Mouse (Mus musculus) cerebellum, postnatal 36 days (tissue): ENCODE measurements around the gene Tmem19.

ENCODE experiments used
- DNase-seq, 2 experiments: peaks; one replicate each; pipeline ENCODE4 v3.0.0; 2021 to 2022; ENCODE audit warnings: mixed read lengths in 2 of 2

The Tmem19 gene

DNA sequence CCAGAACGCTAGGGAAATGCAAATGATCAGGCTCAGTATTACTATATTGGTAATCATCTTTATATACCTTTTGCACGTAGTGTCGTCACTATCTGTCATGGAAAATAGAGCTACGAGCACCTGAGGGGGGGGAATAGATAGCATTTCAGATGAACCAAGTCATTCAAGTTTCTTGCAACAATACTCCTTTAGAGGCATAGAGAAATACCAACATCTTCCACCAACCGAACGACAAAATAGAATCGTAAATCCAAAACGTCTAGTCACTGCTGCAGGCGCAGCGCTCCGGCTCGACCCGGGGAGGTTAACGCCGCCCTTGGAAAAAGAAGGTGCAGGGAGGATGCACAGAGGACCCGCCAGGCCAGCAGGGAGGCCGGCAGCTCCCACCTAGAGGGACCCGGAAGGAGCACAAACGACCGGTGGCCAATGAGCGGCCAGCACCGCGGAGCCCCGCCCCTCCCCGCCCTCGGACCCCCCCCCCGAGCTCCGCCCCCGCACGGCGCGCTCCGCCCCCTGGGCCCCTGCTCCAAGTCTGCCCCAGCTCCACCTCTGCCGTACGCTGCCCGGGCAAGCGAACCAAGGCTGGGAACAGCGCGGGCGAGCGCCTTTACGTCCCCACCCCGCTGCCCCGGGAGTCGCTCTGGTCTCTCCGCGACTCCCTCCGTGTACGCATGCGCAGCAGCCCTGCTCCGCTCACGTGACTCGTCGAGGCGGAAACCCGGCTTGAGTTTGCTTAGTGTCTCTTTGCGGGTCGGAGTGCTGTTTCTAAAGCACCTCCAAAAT, at the start of gene Tmem19:
TSS of gene Tmem19 (minus strand) at position 662 of the 783 bp plus-strand sequence.
- DNase-seq, result peak; percentile 97 to 98

DNA sequence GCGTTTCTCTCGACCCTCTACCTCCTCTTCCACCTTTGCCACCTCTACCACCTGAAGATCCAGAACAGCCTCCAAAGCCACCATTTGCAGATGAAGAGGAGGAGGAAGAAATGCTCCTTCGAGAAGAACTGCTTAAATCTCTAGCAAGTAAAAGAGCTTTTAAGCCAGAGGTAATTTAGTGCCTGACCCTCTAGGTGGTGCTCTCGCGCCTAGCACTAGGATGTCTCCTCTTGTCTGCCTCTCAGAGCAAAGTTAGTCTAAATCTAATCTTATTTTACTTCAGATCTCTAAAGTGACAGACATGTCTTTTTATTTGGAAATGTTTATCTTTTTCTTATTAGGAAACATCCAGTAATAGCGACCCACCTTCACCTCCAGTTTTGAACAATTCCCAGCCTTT, 44.1 kb upstream of the Tmem19 start:
- DNase-seq, result peak; percentile 53 to 55

DNA sequence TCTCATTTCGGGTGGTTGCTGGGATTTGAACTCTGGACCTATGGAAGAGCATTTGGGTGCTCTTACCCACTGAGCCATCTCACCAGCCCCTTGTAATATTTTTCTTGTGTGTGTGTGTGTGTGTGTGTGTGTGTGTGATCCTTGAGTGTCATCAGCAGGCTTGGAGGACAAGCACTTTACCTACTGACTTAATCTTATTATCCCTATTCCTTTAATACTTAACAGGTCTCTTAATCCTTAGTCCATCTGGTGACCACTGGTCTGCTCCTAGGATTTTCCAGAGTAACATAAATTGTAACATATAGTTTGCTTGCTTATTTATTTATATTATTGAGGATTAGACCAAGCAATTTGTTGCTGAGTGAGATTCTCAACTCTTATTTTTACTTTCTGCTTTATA, 29.6 kb upstream of the Tmem19 start:
- no peak for DNase-seq

DNA sequence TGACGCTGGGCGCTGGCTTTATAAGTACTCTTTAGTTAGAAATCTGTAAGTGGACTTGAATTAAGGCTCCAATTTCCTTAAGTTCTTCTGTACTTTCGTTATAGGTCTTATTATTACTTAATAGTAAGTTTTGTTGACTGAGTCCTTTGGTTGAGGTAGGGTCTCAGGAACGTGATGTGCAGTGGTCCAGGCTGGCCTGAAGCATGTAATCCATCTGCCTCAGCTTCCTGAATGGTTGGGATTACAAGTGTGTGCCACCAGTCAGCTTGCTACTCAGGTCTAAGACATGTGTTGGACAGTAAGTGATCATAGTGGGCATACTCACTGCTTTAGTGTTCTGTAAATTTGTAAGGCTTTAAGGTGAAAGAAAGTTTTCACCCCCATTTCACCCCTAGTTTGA, 28.8 kb upstream of the Tmem19 start:
- DNase-seq, result no peak

DNA sequence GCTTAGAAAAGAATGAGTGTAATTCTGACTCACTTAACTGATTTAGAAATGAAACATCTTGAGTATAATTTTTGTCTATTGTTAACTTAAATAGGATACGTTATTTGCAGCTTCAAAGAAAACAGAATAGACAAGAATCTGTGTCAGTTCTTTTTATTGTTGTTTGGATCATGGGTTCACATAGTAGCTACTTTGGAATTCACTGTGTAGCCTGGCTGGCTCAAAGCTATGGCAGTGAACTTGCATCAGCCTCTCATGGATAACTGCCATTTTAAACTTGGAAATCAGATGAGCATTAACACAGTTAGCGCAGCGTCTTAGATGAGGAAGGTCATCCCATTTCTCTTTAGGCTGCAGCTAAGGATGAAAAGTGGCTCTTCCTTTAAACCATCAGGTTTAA, 25.6 kb upstream of the Tmem19 start:
- DNase-seq, result no peak

DNA sequence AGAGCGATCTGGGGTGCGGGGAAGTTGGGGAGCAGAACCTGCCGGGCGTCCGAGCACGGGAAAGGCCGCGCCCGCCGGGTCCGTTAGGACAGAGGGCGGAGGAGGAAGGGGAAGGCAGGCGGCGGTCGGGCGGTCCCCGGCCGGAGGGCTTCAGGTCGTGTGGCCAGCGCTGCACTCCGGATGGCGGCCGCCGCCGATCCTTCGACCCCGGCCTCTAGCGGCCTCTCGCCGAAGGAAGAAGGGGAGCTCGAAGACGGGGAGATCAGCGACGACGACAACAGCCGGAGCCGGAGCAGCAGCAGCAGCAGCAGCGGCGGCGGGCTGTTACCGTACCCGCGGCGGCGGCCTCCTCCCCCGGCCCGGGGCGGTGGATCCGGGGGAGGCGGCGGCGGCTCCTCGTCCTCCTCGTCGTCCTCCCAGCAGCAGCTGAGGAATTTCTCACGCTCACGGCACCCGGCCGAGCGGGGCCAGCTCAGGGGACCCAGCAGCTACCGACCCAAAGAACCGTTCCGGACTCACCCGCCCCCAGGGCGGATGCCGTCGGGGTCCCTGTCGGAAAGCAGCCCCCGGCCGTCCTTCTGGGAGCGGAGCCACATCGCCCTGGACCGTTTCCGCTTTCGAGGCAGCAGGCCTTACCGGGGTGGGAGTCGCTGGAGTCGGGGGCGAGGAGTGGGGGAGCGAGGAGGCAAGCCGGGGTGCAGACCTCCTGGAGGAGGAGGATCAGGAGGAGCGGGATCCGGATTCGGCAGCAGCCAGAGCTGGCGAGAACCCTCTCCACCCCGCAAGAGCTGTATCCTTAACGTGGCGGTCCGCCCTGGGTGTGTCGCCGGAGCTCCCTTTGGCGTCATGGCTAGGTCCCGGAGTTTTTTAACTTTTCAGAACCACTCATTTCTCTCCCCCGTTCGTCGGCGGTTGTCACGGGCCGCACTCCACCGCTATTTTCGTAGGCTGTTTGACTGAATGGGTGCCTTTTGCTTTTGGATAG, 23.0 kb upstream of the Tmem19 start:
- DNase-seq, result peak; percentile 45 to 50

DNA sequence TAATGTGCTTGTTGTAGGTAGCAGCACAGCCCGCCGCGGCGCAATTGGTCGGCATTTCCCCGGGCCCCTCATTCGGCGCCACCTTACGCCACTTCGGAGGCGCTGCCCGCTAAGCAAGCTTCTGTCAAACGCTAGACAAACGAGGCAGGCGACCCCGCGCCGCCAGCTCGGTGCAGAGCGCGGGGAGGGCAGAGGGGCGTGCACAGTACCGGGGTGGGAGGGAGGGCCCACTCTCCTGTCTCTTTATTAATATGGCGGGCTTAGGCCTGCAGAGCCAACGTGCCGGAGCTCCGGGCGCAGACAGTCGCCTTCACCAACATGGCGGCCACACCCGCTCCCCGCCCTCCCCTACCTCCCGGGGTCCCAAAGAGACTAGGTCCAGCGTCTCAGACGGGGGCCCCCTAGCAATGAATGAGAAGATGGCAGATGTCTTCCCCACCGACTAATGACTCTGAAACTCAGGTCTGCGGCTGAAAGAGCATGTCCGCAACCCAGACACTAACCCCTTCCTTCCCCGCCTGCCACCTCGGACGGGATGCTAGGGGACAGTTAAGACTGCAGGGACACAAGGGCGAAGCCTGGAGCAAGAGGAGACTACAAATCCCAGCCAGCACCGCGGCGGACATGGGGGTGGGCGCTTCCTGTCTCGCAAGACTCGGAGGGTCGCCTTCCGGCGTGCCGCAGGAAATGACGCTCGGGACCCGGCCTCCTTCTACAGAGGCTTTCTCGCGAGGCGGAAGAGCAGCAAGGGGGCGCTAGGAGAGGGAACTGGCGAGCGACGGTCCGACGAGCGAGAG, 22.1 kb upstream of the Tmem19 start, which contains the start of the genes Thap2 and Zfc3h1:
TSS of gene Thap2 (minus strand) at position 223 of the 797 bp plus-strand sequence.
TSS of gene Zfc3h1 (plus strand) at position 739 of the 797 bp plus-strand sequence.
- DNase-seq, result peak; percentile 97 to 98

DNA sequence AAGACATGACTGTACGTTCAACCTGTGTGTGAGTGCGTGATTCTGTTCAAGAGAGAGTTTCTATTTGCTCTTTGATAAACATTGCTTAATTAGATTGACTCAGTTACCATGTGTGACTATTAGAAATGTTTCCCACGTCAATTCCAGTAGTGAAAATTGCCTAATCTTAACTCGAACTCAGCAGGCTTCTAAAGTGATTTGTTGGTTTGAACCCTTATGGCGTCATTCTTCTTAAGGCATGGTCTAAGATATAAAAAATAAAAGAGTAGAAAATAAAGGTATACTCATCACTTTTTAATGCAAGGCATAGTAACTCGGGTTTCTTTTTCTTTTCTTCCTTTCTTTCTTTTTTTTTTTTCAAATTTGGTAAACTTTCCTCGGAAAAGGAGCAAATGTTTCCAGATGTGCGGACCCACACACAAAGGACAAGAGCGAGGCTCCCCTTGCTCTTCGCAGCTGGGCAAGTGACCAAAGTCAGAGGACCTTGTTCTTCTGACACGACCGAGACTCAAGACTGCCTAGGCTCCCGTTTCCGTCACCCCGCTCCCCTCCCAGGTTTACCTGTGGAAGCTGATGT, 21.4 kb upstream of the Tmem19 start:
- no peak for DNase-seq

DNA sequence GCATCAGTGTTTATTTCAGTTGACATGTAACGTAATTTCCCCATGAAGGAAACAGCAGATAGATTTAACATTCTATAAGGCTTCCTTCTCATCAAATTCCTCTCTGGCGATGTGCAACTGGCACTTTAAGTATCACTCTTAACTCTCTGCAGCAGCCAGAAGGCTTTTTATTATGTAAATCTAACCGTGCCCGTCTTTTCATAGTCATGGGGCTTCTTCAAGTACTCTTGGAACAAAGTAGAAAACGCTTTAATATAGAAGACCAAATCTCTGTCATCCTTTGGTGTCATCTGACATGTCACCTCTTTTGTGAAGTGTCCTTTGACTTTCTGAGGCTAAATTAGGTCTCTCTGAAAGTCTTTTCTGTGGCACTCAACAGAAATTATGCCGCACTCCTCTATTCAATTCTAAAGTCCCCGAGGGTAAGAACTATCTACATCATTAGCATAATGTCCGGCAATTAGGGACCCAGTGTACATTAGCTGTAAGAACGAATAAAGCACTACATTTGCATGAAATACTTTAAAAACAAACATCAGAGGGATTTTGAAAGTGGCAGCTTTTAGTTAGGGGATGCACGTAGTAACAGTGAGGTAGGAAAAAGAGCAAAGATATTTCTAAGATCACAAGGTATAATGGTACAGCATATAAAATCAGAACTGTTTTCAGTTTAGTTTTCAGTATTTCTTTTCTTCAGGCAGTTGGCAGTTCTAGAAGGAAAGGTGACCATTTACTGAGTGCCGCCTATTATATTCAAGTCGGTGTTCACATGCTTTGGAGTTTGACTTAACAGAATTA, 20.7 kb upstream of the Tmem19 start:
- DNase-seq, result no peak

DNA sequence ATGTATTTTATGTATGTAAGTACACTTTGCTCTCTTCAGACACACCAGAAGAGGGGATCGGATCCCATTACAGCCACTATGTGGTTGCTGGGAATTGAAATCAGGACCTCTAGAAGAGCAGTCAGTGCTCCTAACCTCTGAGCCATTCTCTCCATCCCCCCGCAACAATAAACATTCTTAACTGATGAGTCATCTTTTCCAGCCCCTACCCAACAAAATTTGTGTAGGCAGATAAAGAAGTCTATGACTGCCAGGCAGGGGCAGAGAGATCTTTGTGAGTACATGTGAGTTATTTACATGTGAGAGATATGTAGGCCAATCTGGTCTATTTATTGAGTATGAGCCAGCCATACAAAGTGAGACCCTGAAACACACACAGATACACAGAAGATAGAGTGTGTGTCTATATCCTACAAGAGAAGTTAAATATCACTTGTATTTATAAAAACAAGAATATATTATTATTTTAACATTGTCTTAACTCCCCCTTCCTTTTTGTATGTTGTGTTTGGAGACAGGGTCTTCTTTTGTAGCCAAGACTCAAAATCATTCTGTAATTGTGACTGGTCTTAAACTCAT, 19.3 kb upstream of the Tmem19 start:
- no peak for DNase-seq

DNA sequence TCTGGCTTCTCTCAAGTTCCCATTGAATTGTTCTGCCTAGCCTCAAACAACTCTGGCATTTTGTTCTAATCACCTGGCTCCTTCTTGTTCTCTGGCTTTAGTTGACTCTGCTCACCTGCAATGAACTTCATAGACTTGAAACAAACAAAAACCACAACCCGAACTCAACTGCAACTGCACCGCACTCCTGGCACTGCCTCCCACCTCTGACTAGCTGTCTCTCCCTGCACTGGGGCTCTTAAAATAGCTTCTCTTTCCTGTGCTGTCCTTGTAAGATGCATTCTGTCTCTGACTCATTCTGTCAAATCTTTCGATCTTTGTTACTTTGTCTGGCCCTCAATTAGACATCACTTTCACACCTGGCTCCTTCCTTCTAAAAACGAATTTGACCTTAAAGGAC, 850 bp upstream of the Tmem19 start:
- DNase-seq, result no peak

DNA sequence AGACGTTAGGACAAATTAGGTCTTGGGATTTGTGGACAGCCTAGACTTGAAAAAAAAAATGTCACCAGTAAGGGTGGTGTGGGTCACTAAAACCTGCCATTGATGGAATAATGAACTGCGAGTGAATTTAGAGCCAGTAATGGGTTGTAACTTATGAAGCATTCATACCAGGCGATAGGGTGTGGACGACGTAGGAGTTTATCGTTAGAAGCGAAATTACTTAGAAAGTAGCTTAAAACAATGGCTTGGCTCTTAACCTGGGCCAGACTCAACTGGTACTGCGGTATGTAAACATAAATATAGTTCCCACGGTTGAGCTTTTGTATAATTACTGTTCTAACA, 293 bp upstream of the Tmem19 start:
- no peak for DNase-seq

DNA sequence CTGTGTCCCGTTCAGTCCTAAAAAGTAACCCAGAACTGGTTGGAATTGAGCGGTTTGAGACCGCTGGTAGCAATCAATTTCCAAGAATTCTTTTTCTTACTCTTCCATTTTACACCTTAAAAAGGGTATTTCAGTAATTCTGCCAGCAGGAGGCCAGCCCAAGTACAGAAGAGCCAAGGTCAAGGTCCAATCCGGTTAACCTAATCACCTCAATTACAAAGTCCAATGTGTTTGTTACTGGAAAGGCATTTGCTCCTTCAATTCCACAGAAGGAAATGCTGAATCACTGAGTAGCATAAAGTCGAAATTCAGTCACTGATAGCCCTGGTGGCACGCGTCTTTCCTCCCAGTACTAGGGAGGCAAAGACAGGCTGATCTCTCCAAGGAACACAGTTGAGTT, 3.2 kb downstream of the Tmem19 start:
- DNase-seq, result no peak

DNA sequence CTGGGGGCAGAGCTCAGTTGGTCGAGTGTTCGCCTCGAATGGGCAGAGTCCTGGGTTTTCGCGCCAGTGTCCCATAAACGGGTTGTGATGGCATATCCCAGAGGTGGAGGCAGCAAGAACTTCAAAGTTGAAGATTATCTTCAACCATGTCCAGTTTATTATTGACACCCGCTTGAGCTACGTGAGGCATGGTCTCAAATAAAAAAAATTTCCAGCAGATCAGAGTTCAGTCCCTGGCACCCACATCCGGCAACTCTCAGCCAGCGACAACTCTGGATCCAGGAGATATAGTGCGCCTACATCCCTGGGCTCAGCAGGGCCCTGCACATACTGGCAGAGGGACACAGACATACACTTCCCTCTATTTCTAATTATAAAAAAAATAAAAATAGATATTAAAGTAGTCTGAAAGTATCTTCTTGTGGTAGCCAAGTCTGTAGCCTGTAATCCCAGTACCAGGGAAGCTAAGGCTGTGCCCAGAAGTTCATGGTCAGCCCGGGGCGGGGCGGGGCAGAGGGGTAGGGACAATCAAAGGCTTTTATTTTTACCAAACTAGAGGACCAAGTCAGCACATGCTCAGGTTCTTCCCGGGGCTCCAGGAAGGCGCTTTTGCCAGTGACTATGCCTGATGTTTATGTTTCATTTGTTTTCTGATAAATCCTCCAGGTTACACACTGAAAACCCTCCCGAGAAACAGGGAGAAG, 3.9 kb downstream of the Tmem19 start:
- no peak for DNase-seq

DNA sequence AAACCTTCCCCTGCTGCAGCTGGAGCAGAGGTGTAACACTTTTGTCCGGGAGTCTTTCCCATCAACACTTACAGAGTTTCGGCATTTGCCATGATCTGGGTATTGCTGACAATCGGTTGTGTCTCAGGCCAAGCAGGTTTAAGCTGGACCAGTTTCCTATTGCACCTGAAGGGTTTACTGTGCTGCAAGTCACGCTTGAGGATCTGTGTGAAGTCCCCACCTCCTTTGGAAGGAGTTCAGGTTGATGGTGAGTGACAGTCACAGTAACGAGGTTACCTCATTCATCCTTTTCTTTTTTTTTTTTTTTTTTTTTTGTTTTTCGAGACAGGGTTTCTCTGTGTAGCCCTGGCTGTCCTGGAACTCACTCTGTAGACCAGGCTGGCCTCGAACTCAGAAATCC, 6.2 kb downstream of the Tmem19 start:
- no peak for DNase-seq

DNA sequence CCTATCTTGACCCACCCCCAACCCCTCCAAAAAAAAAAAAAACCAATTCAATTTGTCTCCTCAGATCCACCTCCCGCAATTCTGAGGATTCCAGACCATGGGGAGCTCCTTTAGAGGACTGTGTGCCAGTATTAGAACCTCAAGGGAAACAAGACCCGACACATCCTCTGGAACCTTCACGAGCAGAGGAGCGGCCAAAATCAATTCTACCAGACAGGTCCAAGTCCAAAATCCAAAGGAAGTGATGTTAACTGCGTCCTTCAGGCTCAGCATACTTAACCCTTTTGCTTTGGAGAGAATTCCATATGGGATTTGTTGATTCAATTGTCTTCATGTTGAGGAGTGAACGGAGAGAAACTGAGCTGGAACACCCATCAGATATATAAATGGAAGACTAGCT, 7.3 kb downstream of the Tmem19 start:
- no peak for DNase-seq

DNA sequence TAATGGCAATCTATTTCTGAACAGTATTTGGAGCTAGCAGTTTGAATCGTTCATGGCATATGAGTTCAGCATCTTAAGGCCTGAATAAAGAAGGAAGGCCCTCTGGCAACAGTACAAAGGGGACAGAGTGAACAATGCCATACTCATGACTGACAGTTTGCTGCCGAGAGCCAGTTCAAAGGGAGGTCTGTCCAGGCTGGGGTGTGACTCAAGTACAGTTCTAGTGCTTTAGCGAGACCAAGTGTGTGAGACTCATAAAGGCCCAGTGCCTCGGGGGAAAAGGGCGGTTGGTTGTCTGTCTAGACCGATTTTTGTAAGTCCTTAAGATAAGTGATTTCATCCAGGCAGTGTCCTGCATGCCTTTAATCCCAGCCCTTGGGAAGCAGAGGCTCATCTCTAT, 7.7 kb downstream of the Tmem19 start:
- DNase-seq, result no peak

DNA sequence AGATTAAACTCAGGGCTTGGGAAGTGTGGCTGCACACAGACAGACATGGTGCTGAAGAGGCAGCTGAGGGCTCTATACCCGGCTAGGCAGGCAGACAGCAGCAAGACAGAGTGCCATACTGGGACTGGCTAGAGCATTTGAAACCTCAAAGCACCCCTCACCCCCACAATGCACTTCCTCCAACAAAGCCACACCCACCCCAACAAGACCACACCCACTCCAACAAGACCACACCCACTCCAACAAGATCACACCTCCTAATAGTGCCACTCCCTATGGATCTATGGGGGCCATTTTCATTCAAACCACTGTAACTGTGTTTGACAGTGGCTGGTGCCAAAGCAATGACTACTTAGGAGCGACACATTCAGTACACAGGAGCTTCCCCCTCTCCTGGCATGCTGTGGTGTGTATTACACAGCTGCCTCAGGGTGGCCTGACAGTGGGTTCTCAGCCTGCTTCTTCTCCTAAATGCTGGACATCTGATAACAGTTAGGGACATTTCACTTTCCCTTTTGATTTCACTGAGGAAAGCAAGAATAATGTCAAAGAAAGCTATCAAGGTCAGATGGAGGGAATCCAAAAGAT, 11.4 kb downstream of the Tmem19 start:
- no peak for DNase-seq

DNA sequence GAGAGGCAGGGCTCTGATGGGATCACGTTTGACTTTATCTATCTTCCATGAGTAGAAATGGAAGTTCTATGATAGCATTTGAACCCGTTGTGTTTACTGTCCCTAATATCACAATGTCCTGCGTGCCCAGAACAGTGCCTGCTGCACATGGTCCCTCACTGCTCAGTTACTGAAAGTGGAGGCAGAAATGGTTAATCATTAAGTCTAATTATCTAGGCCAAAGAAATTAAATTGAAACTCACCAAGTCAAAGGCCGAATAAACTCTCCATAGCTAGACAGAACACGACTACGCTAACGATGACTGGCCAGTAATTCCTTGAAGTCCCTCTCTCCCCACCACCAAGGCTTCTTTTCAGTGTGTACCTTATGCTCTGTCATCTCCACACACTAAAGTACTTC, 12.8 kb downstream of the Tmem19 start:
- no peak for DNase-seq

DNA sequence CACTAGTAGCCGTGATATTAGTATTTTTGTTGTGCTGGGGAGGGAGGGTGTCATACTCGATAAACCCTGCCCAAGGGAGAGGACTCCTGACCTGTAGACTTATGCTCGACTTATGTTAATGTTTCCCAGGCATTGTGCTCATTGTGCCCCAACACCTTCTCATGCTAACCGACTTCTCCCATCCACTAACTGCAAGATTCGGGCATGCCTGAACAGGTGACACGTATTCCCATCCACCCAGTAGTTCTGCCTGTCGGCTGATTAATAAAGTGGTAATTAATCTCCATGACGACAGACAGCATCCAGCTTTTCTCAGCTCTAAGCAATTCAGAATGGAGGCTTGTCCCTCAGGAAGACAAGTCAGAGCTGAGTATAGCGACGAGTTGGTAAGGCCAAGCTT, 13.3 kb downstream of the Tmem19 start:
- no peak for DNase-seq
